Mouse (Mus musculus) cerebellum, adult 2 months (tissue): Measurements from ENCODE around the gene Zfp13.

Experiments
- CTCF ChIP-seq: fragments of 200-500 bp; IDR thresholded peaks from 2 replicates; pipeline ENCODE4 v1.5.1; 2011; ENCODE audit warnings: low read depth, mild to moderate bottlenecking, control low read depth, low read length, moderate library complexity, borderline replicate concordance; ENCODE audit not compliant: insufficient read depth
- POLR2A ChIP-seq: fragments of 200-500 bp; IDR thresholded peaks from 2 replicates; pipeline ENCODE4 v1.6.1; 2011; ENCODE audit warnings: low read length, control low read depth, borderline replicate concordance; ENCODE audit not compliant: insufficient read depth

DNA sequence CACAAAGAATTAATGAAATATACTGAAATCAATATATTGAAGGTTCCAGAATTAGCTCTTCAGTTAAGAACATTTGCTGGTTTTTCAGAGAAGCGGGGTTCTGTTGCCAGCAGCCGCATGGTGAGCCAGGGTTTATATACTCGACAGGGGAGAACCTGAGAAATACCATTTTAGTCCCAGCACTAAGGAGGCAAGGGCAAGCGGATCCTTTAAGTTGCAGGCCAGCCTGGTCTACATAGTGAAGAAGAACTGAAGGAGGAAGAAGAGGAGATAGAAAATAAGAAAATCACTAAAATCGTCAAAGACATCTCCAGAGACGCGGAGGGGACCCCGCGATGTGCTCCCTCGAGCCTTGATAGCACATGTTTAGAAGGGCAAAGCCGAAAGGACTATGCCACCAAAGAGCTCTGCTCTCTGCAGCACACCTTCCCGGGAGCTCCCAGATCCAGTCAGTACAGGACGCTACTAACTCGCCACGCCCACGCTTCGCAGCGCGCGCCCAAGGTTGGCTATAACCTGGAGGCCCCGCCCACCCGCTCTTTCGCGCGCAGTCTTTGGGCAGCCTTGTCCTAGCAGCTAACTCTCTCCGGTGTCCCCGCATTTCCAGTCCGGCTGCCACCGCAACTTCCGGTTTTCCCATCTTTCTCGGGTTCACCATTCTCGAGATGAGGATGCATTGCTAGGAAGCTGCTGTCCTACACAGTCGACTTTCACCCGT is 6.9 kb downstream of the Zfp13 start:
- TF ChIP-seq POLR2A (peak; percentile 96), CTCF (no peak)
